Mouse (Mus musculus) limb, embryonic 14.5 days (tissue): ENCODE measurements around the gene Psmd11. TPM values are rescaled to one million over a fixed set of nuclear protein-coding genes. Genes with fewer than 3 reads are reported as not detected.
A peak's percentile ranks its signal among the peaks of the same experiment; 100 is the strongest.

Experiments used
- ATAC-seq: fragments of 200-750 bp; cut with Nextera tagmentation; 2 replicates; pipeline ENCODE4 v1.8.0; 2017; ENCODE audit warnings: low read depth, moderate number of reproducible peaks, moderate TSS enrichment; ENCODE audit not compliant: low FRiP score
- DNase-seq: peaks from one replicate; pipeline ENCODE4 v3.0.0-alpha.2; 2015; ENCODE audit warnings: low spot score
- H3K27ac ChIP-seq: fragments of 300-500 bp; sonication (generic); replicated peaks from 2 replicates; pipeline ENCODE4 v1.5.1; 2014; ENCODE audit warnings: low read depth, mild to moderate bottlenecking, low read length, moderate library complexity, mixed read lengths
- H3K27me3 ChIP-seq: fragments of 300-500 bp; sonication (generic); 2 replicates; pipeline ENCODE4 v1.6.1; 2014; ENCODE audit warnings: low read length, mixed read lengths; ENCODE audit not compliant: control insufficient read depth, insufficient read depth
- H3K36me3 ChIP-seq: fragments of 300-500 bp; sonication (generic); 2 replicates; pipeline ENCODE4 v1.6.1; 2014; ENCODE audit warnings: mild to moderate bottlenecking, low read length, moderate library complexity, mixed read lengths; ENCODE audit not compliant: control insufficient read depth, insufficient read depth
- H3K4me1 ChIP-seq: fragments of 300-500 bp; sonication (generic); 2 replicates; pipeline ENCODE4 v1.6.1; 2014; ENCODE audit warnings: antibody characterized with exemption, low read length, mixed read lengths; ENCODE audit not compliant: control insufficient read depth, insufficient read depth
- H3K4me2 ChIP-seq: fragments of 300-500 bp; sonication (generic); replicated peaks from 2 replicates; pipeline ENCODE4 v1.6.1; 2014; ENCODE audit warnings: low read depth, mild to moderate bottlenecking, low read length, moderate library complexity; ENCODE audit not compliant: severe bottlenecking
- H3K4me3 ChIP-seq: fragments of 300-500 bp; sonication (generic); replicated peaks from 2 replicates; pipeline ENCODE4 v1.5.1; 2014; ENCODE audit warnings: low read length
- H3K9ac ChIP-seq: fragments of 300-500 bp; sonication (generic); 2 replicates; pipeline ENCODE4 v1.6.1; 2014; ENCODE audit warnings: mild to moderate bottlenecking, low read depth, low read length, moderate library complexity; ENCODE audit not compliant: severe bottlenecking
- H3K9me3 ChIP-seq: fragments of 300-500 bp; sonication (generic); 2 replicates; pipeline ENCODE4 v1.6.1; 2016; ENCODE audit warnings: low read length; ENCODE audit not compliant: control insufficient read depth
- POLR2A ChIP-seq: fragments of 200-500 bp; IDR thresholded peaks from 2 replicates; pipeline ENCODE4 v1.8.0; 2012; ENCODE audit warnings: inconsistent platforms, mild to moderate bottlenecking, moderate library complexity, borderline replicate concordance; ENCODE audit not compliant: insufficient read depth, insufficient read length; ENCODE audit errors: extremely low read depth
- WGBS: fragments of 180-500 bp; shearing (Covaris S2); extraction: QIAGEN DNeasy Blood & Tissue Kit; methylation state at CpG from one replicate; pipeline ENCODE4 v1.1.7; 2014; 5-methylcytosine and 5-hydroxymethylcytosine counted together
- polyA plus RNA-seq, 2 experiments: library from polyadenylated mRNA; depleted of rRNA in 1 of 2; stranded (reverse) in 1 of 2; unstranded in 1 of 2; fragments of >200 nt; fragmentation: Nextera tagmentation in 1 of 2; extraction: Ambion mirVana in 1 of 2; gene quantifications; 2 replicates each; pipeline versions ENCODE4 v1.2.1 to v1.2.3; 2012 to 2014

The Psmd11 gene
- polyA plus RNA-seq, 2 experiments, result 86.9 to 261 TPM

GRCm38 (mm10) chr11:80507791-80508190 is 79.4 kb downstream of the Psmd11 start:
- WGBS, result 88% methylated on average over 6 of the region's 6 CpGs
- no peak for DNase-seq
- Histone ChIP-seq H3K27me3 (no peaks in the 10 kb centered on the region), H3K27ac (no peak overlapping the region), H3K4me2 (no peak overlapping the region), H3K4me3 (no peak overlapping the region), H3K9ac (no peak overlapping the region), H3K4me1 (peaks cover 19% of the 10 kb centered on the region), H3K9me3 (no peaks in the 10 kb centered on the region), H3K36me3 (no peaks in the 10 kb centered on the region)
- ATAC-seq, result no peak
- no peak for TF ChIP-seq POLR2A

GRCm38 (mm10) chr11:80508361-80509175 is 80.2 kb downstream of the Psmd11 start:
- ATAC-seq (peak; percentile 66), DNase-seq (peak; percentile 62)

GRCm38 (mm10) chr11:80509176-80509506 is 80.7 kb downstream of the Psmd11 start:
- H3K27ac ChIP-seq, result peak overlapping the region; percentile 38; the same call in 1 of the 2 replicates
- no peak; the same call in 1 of the 2 replicates for ATAC-seq
- 42% methylated on average over 5 of the region's 5 CpGs for WGBS

More at GRCm38 (mm10) chr11:80508361-80509175, 80.2 kb downstream of the Psmd11 start:
- Histone ChIP-seq H3K4me2 (0 out of 2 replicates have a peak overlapping the region, but pooled peaks have one; percentile 15), H3K27ac (peak overlapping the region; percentile 38; the same call in 1 of the 2 replicates), H3K9ac (no peak overlapping the region), H3K4me1 (peaks cover 19% of the 10 kb centered on the region), H3K27me3 (no peaks in the 10 kb centered on the region), H3K4me3 (no peak overlapping the region), H3K9me3 (no peaks in the 10 kb centered on the region), H3K36me3 (no peaks in the 10 kb centered on the region)
- TF ChIP-seq POLR2A, result no peak
- 30% methylated on average over 19 of the region's 19 CpGs for WGBS

GRCm38 (mm10) chr11:80510124-80510523 is 81.7 kb downstream of the Psmd11 start:
- Histone ChIP-seq H3K4me1 (peaks cover 10% of the 10 kb centered on the region; the same call in 1 of the 2 replicates), H3K27me3 (no peaks in the 10 kb centered on the region), H3K4me3 (no peak overlapping the region), H3K36me3 (no peaks in the 10 kb centered on the region), H3K27ac (no peak overlapping the region), H3K9me3 (no peaks in the 10 kb centered on the region), H3K9ac (no peak overlapping the region), H3K4me2 (no peak overlapping the region)
- ATAC-seq, result no peak
- DNase-seq, result no peak
- 77% methylated on average over 10 of the region's 10 CpGs for WGBS
- no peak for TF ChIP-seq POLR2A

More at GRCm38 (mm10) chr11:80509176-80509506, 80.7 kb downstream of the Psmd11 start:
- H3K9me3 ChIP-seq, result no peaks in the 10 kb centered on the region
- H3K36me3 ChIP-seq, result no peaks in the 10 kb centered on the region
- 0 out of 2 replicates have a peak overlapping the region, but pooled peaks have one; percentile 15 for H3K4me2 ChIP-seq
- H3K4me3 ChIP-seq, result no peak overlapping the region
- no peak for TF ChIP-seq POLR2A
- H3K9ac ChIP-seq, result no peak overlapping the region
- H3K4me1 ChIP-seq, result peaks cover 14% of the 10 kb centered on the region; the same call in 1 of the 2 replicates
- no peaks in the 10 kb centered on the region for H3K27me3 ChIP-seq
- DNase-seq, result no peak

- 62% methylated on average over 19 of the region's 19 CpGs for WGBS
- Histone ChIP-seq H3K27ac (no peak overlapping the region), H3K4me3 (no peak overlapping the region), H3K4me2 (no peak overlapping the region), H3K36me3 (no peaks in the 10 kb centered on the region), H3K9me3 (no peaks in the 10 kb centered on the region), H3K9ac (no peak overlapping the region), H3K4me1 (peaks cover 10% of the 10 kb centered on the region; the same call in 1 of the 2 replicates), H3K27me3 (no peaks in the 10 kb centered on the region)
- no peak for TF ChIP-seq POLR2A
- ATAC-seq, result peak; percentile 69
- DNase-seq, result peak; percentile 55
Measured at GRCm38 (mm10) chr11:80512313-80513056, 84.1 kb downstream of the Psmd11 start.
